Mouse (Mus musculus): ENCODE data around the gene Dclk1. TPM values are rescaled to one million over a fixed set of nuclear protein-coding genes. Genes with fewer than 3 reads are reported as not detected.
A peak's percentile ranks its signal among the peaks of the same experiment; 100 is the strongest.

Dclk1 gene
- polyA plus RNA-seq, 1 experiment from 2014 or later: 11.8 TPM

DNA sequence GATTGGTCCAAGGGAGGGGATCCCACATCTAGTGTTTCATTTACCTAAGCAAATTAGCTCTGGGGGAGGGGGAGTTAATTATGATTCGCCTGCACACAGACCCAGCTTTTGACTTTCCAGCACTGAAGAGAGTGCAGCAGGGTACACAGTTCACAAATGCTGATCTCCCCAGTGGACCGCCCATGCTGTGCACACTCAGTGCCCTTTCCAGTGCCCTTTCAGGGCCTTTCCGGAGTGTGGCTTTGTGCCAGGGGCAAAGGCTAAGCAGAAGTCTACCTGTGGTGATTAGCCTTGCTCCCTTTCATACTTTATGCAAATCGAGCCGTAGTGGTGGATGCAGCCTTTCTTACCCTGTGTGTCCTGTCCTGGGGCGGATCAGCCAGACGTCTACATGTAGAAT is 281.1 kb downstream of the Dclk1 start:
- Histone ChIP-seq H3K4me3 (replicated peaks; ENCODE audit: low read length) (no peak overlapping the region), H3K4me2 (ENCODE audit: low read depth, low read length) (no peak overlapping the region), H3K27ac (ENCODE audit: low read length) (no peak overlapping the region), H3K36me3 (ENCODE audit: control insufficient read depth, insufficient read depth, low read length) (no peaks in the 10 kb centered on the region), H3K9me3 (replicated peaks; ENCODE audit: control insufficient read depth, low read length) (no peaks in the 10 kb centered on the region), H3K27me3 (ENCODE audit: control insufficient read depth, insufficient read depth, low read length) (no peaks in the 10 kb centered on the region), H3K9ac (ENCODE audit: low read length) (no peak overlapping the region), H3K4me1 (ENCODE audit: control insufficient read depth, insufficient read depth, low read length) (no peaks in the 10 kb centered on the region)
- ATAC-seq (ENCODE audit: insufficient read depth, low FRiP score): no peak
- WGBS: 57% methylated on average over 7 of the region's 7 CpGs

DNA sequence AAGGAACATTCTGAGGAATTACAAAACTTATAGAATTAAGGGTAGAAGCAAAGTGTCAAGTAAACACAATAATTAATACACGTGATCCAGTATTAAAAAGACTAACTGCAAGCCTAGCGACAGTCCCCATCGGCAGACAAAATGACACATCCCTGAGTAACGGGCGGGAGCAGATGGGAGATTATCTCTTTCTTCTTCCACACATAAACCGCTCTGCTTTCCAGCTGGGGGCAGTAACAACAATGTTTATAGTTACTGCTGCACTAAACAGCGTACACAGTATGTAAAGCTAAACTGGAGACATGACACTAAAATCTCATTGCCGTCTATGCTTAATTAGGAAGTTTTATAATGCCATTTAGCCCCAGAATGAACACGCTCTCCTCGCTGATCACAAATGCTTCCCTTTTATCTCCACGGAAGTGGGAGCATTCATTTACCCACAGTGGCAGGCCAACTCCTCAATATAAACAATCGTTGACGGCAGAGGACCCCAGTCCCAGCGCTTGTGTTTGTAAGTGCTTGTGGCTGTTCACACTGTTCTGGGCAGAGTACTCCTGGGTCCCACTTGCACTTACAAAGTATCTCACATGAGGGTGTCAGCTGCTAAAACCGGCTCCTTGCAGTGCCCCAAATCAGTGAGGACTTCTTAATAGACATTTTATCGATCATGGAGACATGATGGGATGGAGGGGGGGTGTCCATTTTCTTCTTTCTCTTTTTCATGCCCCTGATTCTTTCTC is 281.7 kb downstream of the Dclk1 start:
- Histone ChIP-seq H3K27me3 (ENCODE audit: control insufficient read depth, insufficient read depth, low read length) (no peaks in the 10 kb centered on the region), H3K9me3 (replicated peaks; ENCODE audit: control insufficient read depth, low read length) (no peaks in the 10 kb centered on the region), H3K27ac (ENCODE audit: low read length) (no peak overlapping the region), H3K4me3 (replicated peaks; ENCODE audit: low read length) (no peak overlapping the region), H3K4me2 (ENCODE audit: low read depth, low read length) (0 out of 2 replicates have a peak overlapping the region, but pooled peaks have one; percentile 20), H3K36me3 (ENCODE audit: control insufficient read depth, insufficient read depth, low read length) (no peaks in the 10 kb centered on the region), H3K4me1 (ENCODE audit: control insufficient read depth, insufficient read depth, low read length) (no peaks in the 10 kb centered on the region), H3K9ac (ENCODE audit: low read length) (no peak overlapping the region)
- ATAC-seq (ENCODE audit: insufficient read depth, low FRiP score): no peak
- WGBS: 42% methylated on average over 16 of the region's 16 CpGs

DNA sequence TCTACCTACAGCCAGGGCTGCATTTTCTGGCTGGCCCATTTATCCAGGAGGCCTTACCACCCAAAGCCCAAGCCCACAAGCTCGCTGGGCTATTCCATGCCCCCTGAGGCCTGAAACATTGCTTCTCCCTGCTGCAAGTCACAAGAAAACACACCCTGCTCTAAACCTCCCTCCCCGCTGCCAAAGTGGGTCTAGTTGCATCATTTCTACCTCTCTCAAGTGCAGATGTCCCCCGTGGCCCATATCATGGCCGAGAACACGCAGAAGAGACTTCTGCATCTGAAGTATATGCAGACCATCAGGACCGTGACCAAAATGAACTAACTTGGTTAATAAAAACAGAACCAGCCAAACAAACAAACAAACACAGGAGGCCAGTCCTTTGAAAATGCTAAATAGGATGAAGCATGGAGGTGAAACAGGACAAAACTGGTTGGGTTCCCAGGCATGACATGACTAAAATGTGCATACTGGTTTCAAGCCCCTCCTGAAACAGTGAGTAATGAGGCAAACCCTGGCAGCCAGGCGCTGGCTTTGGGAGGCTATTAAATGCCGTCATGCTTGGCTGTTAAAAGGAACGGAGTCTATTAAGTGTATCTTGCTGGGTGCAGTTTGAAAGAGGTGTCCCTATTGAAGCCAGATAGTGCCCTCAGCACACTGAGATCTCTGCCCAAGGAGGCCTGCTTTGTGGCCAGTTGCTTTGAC is 282.5 kb downstream of the Dclk1 start:
- H3K4me1 ChIP-seq (ENCODE audit: control insufficient read depth, insufficient read depth, low read length): no peaks in the 10 kb centered on the region
- no peak for ATAC-seq (ENCODE audit: insufficient read depth, low FRiP score)
- H3K9ac ChIP-seq (ENCODE audit: low read length): no peak overlapping the region
- no peak overlapping the region for H3K27ac ChIP-seq (ENCODE audit: low read length)
- no peaks in the 10 kb centered on the region for H3K9me3 ChIP-seq (replicated peaks; ENCODE audit: control insufficient read depth, low read length)
- no peak overlapping the region for H3K4me3 ChIP-seq (replicated peaks; ENCODE audit: low read length)
- 86% methylated on average over 9 of the region's 9 CpGs for WGBS
- H3K27me3 ChIP-seq (ENCODE audit: control insufficient read depth, insufficient read depth, low read length): no peaks in the 10 kb centered on the region
- no peak overlapping the region for H3K4me2 ChIP-seq (ENCODE audit: low read depth, low read length)
- no peaks in the 10 kb centered on the region for H3K36me3 ChIP-seq (ENCODE audit: control insufficient read depth, insufficient read depth, low read length)

GRCm38 (mm10) chr3:55526470-55526869 is 284.3 kb downstream of the Dclk1 start:
- H3K9ac ChIP-seq (ENCODE audit: low read length): no peak overlapping the region
- no peak overlapping the region for H3K4me3 ChIP-seq (replicated peaks; ENCODE audit: low read length)
- H3K27me3 ChIP-seq (ENCODE audit: control insufficient read depth, insufficient read depth, low read length): no peaks in the 10 kb centered on the region
- H3K4me1 ChIP-seq (ENCODE audit: control insufficient read depth, insufficient read depth, low read length): no peaks in the 10 kb centered on the region
- 76% methylated on average over 3 of the region's 3 CpGs for WGBS
- H3K9me3 ChIP-seq (replicated peaks; ENCODE audit: control insufficient read depth, low read length): no peaks in the 10 kb centered on the region
- no peak for ATAC-seq (ENCODE audit: insufficient read depth, low FRiP score)
- no peaks in the 10 kb centered on the region for H3K36me3 ChIP-seq (ENCODE audit: control insufficient read depth, insufficient read depth, low read length)
- H3K4me2 ChIP-seq (ENCODE audit: low read depth, low read length): no peak overlapping the region
- H3K27ac ChIP-seq (ENCODE audit: low read length): no peak overlapping the region

DNA sequence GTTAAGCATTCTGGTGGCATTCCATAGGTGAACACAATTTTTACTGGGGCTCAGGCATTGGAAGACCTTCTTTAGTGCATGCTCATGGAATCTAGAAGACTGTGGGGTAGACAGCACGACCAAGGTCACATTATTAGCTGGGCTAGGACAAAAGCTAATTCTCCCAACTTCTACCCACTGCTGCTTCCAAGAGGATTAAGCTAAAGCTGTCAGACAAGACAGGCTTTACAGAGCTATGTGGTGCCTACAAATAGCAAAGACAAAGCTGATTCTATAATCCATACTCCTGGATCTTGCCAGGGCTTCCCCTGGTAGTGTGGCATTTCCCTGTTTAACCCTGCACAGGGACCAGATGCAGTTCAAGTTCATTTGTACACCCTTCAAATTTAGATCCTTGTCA is 285.4 kb downstream of the Dclk1 start:
- H3K4me2 ChIP-seq (ENCODE audit: low read depth, low read length): no peak overlapping the region
- WGBS: 53% methylated on average over 1 of the region's 1 CpGs
- H3K4me1 ChIP-seq (ENCODE audit: control insufficient read depth, insufficient read depth, low read length): no peaks in the 10 kb centered on the region
- no peak overlapping the region for H3K9ac ChIP-seq (ENCODE audit: low read length)
- ATAC-seq (ENCODE audit: insufficient read depth, low FRiP score): no peak
- H3K27ac ChIP-seq (ENCODE audit: low read length): no peak overlapping the region
- no peaks in the 10 kb centered on the region for H3K27me3 ChIP-seq (ENCODE audit: control insufficient read depth, insufficient read depth, low read length)
- H3K36me3 ChIP-seq (ENCODE audit: control insufficient read depth, insufficient read depth, low read length): no peaks in the 10 kb centered on the region
- no peaks in the 10 kb centered on the region for H3K9me3 ChIP-seq (replicated peaks; ENCODE audit: control insufficient read depth, low read length)
- no peak overlapping the region for H3K4me3 ChIP-seq (replicated peaks; ENCODE audit: low read length)

GRCm38 (mm10) chr3:55528012-55528411 is 285.8 kb downstream of the Dclk1 start:
- H3K9me3 ChIP-seq (replicated peaks; ENCODE audit: control insufficient read depth, low read length): no peaks in the 10 kb centered on the region
- H3K4me1 ChIP-seq (ENCODE audit: control insufficient read depth, insufficient read depth, low read length): no peaks in the 10 kb centered on the region
- 88% methylated on average over 5 of the region's 5 CpGs for WGBS
- no peaks in the 10 kb centered on the region for H3K27me3 ChIP-seq (ENCODE audit: control insufficient read depth, insufficient read depth, low read length)
- H3K27ac ChIP-seq (ENCODE audit: low read length): no peak overlapping the region
- no peak overlapping the region for H3K9ac ChIP-seq (ENCODE audit: low read length)
- ATAC-seq (ENCODE audit: insufficient read depth, low FRiP score): no peak
- no peak overlapping the region for H3K4me2 ChIP-seq (ENCODE audit: low read depth, low read length)
- H3K36me3 ChIP-seq (ENCODE audit: control insufficient read depth, insufficient read depth, low read length): no peaks in the 10 kb centered on the region
- no peak overlapping the region for H3K4me3 ChIP-seq (replicated peaks; ENCODE audit: low read length)

GRCm38 (mm10) chr3:55529414-55529813 is 287.2 kb downstream of the Dclk1 start:
- no peak overlapping the region for H3K4me2 ChIP-seq (ENCODE audit: low read depth, low read length)
- H3K36me3 ChIP-seq (ENCODE audit: control insufficient read depth, insufficient read depth, low read length): no peaks in the 10 kb centered on the region
- no peaks in the 10 kb centered on the region for H3K4me1 ChIP-seq (ENCODE audit: control insufficient read depth, insufficient read depth, low read length)
- H3K4me3 ChIP-seq (replicated peaks; ENCODE audit: low read length): no peak overlapping the region
- no peaks in the 10 kb centered on the region for H3K27me3 ChIP-seq (ENCODE audit: control insufficient read depth, insufficient read depth, low read length)
- H3K9ac ChIP-seq (ENCODE audit: low read length): no peak overlapping the region
- H3K27ac ChIP-seq (ENCODE audit: low read length): no peak overlapping the region
- H3K9me3 ChIP-seq (replicated peaks; ENCODE audit: control insufficient read depth, low read length): no peaks in the 10 kb centered on the region
- ATAC-seq (ENCODE audit: insufficient read depth, low FRiP score): no peak
- 74% methylated on average over 2 of the region's 2 CpGs for WGBS

- H3K9me3 ChIP-seq (replicated peaks; ENCODE audit: control insufficient read depth, low read length): no peaks in the 10 kb centered on the region
- H3K4me2 ChIP-seq (ENCODE audit: low read depth, low read length): no peak overlapping the region
- no peaks in the 10 kb centered on the region for H3K36me3 ChIP-seq (ENCODE audit: control insufficient read depth, insufficient read depth, low read length)
- H3K4me3 ChIP-seq (replicated peaks; ENCODE audit: low read length): no peak overlapping the region
- no peak overlapping the region for H3K9ac ChIP-seq (ENCODE audit: low read length)
- H3K27me3 ChIP-seq (ENCODE audit: control insufficient read depth, insufficient read depth, low read length): no peaks in the 10 kb centered on the region
- H3K4me1 ChIP-seq (ENCODE audit: control insufficient read depth, insufficient read depth, low read length): no peaks in the 10 kb centered on the region
- no peak for ATAC-seq (ENCODE audit: insufficient read depth, low FRiP score)
- H3K27ac ChIP-seq (ENCODE audit: low read length): no peak overlapping the region
- 67% methylated on average over 14 of the region's 14 CpGs for WGBS
Observed at GRCm38 (mm10) chr3:55531204-55532044, 289.3 kb downstream of the Dclk1 start.
